Mouse (Mus musculus): ENCODE measurements around the gene Diaph3.

DNA sequence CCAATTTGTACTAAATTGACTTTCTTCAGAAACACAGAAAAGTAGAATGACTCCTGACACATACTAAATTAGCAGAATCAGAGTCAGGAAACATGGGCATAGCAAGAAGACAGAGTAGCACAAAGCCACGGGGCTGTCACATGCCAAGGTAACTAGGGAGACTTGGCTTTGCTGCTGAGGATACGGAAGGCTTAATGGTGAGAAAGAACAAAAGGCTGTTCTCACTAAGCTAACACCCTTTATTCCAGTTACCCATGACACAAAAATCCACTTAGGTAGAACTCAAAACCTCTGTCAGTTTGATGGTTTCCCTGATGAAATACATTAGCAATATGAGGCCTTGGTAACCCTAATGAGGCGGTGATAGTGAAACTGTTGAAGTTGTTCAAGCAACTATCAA is 273.9 kb downstream of the Diaph3 start:
- TF ChIP-seq GATA1 (IDR thresholded peaks at IDR 0.05; ENCODE audit: borderline replicate concordance, low read length) (no peak), FLI1 (IDR thresholded peaks at IDR 0.05; ENCODE audit: low read length) (no peak)

Measured in megakaryocyte, embryonic 14.5 days (primary cell).